Mouse (Mus musculus): ENCODE data around the gene Rad9a. TPM values are rescaled to one million over a fixed set of nuclear protein-coding genes. Genes with fewer than 3 reads are reported as not detected.
A peak's percentile ranks its signal among the peaks of the same experiment; 100 is the strongest.

The Rad9a gene
- total RNA-seq, 1 experiment from 2014 or later: 17.3 TPM

GRCm38 (mm10) chr19:4183689-4184088, 17.8 kb downstream of the Rad9a start:
- ATAC-seq (replicated peaks in 1 of 2; ENCODE audit: insufficient read depth in 1 of 2, low FRiP score in 2 of 2, low TSS enrichment in 1 of 2, low read depth in 1 of 2, poor library complexity in 2 of 2, severe bottlenecking in 2 of 2): no peak

- ATAC-seq (replicated peaks in 1 of 2; ENCODE audit: insufficient read depth in 1 of 2, low FRiP score in 2 of 2, low TSS enrichment in 1 of 2, low read depth in 1 of 2, poor library complexity in 2 of 2, severe bottlenecking in 2 of 2): peak; percentile 54 to 63; a peak in 3 of 4 replicates
Observed at GRCm38 (mm10) chr19:4181892-4182291, 19.6 kb downstream of the Rad9a start.

DNA sequence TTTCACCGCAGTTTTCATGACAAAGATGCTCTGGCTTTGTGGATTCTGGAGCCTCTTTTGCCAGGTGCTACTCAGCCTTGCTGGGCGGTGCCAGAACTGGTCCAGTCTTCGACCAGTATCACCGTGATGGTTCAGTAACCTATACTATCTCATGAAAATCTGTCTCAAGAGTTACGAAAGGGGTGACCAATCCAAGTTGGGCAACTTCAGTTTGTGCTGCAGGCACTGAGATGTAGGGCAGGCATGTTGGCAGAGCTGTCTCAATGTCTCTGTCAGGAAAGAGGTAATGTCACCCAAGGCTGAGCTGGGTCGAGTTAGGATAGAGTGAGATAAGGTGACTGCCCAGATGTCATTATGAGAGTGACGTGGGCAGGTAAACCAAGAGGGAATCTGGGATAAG, 21.1 kb downstream of the Rad9a start:
- ATAC-seq (replicated peaks in 1 of 2; ENCODE audit: insufficient read depth in 1 of 2, low FRiP score in 2 of 2, low TSS enrichment in 1 of 2, low read depth in 1 of 2, poor library complexity in 2 of 2, severe bottlenecking in 2 of 2): peak in 1 of 2 experiments; percentile 12; a peak in 1 of 4 replicates

GRCm38 (mm10) chr19:4175368-4175947, 26.0 kb downstream of the Rad9a start, which contains the start of gene Carns1:
TSS of gene Carns1 (minus strand) at chr19:4175479.
- no peak for ATAC-seq (replicated peaks in 1 of 2; ENCODE audit: insufficient read depth in 1 of 2, low FRiP score in 2 of 2, low TSS enrichment in 1 of 2, low read depth in 1 of 2, poor library complexity in 2 of 2, severe bottlenecking in 2 of 2)

- no peak for ATAC-seq (replicated peaks in 1 of 2; ENCODE audit: insufficient read depth in 1 of 2, low FRiP score in 2 of 2, low TSS enrichment in 1 of 2, low read depth in 1 of 2, poor library complexity in 2 of 2, severe bottlenecking in 2 of 2)
Observed at GRCm38 (mm10) chr19:4172925-4173324, 28.5 kb downstream of the Rad9a start.

GRCm38 (mm10) chr19:4171393-4172290, 29.8 kb downstream of the Rad9a start:
- peak; percentile 34 to 38 for ATAC-seq (replicated peaks in 1 of 2; ENCODE audit: insufficient read depth in 1 of 2, low FRiP score in 2 of 2, low TSS enrichment in 1 of 2, low read depth in 1 of 2, poor library complexity in 2 of 2, severe bottlenecking in 2 of 2)

- no peak for ATAC-seq (replicated peaks in 1 of 2; ENCODE audit: insufficient read depth in 1 of 2, low FRiP score in 2 of 2, low TSS enrichment in 1 of 2, low read depth in 1 of 2, poor library complexity in 2 of 2, severe bottlenecking in 2 of 2)
Observed at GRCm38 (mm10) chr19:4170723-4171392, 30.6 kb downstream of the Rad9a start.

- peak in 1 of 2 experiments; percentile 8; a peak in 1 of 4 replicates for ATAC-seq (replicated peaks in 1 of 2; ENCODE audit: insufficient read depth in 1 of 2, low FRiP score in 2 of 2, low TSS enrichment in 1 of 2, low read depth in 1 of 2, poor library complexity in 2 of 2, severe bottlenecking in 2 of 2)
Observed at GRCm38 (mm10) chr19:4169810-4170209, 31.7 kb downstream of the Rad9a start.

- ATAC-seq (replicated peaks in 1 of 2; ENCODE audit: insufficient read depth in 1 of 2, low FRiP score in 2 of 2, low TSS enrichment in 1 of 2, low read depth in 1 of 2, poor library complexity in 2 of 2, severe bottlenecking in 2 of 2): peak; percentile 91
Observed at GRCm38 (mm10) chr19:4169378-4169784, 32.1 kb downstream of the Rad9a start.

GRCm38 (mm10) chr19:4166678-4167476, 34.6 kb downstream of the Rad9a start:
- no peak for ATAC-seq (replicated peaks in 1 of 2; ENCODE audit: insufficient read depth in 1 of 2, low FRiP score in 2 of 2, low TSS enrichment in 1 of 2, low read depth in 1 of 2, poor library complexity in 2 of 2, severe bottlenecking in 2 of 2)

DNA sequence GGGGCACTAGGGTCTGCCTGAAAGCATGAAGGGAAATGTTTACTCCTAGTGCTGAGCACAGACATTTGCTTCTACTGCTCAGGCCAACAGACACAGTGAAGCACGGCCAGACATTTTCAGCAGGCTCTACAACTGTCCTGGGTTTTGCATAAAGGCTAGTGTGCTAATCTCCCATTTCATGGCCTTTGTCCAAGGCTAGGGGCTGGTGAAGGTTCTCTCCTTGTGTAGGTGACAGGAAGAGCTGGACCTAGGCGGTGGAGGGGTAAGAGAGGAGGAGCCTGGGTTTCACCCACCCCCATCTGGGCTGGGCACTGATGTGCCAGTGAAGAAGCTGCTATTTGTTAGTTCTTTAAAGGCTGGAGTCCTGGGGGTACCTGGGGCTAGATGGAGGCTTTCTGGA, 36.7 kb downstream of the Rad9a start:
- ATAC-seq (replicated peaks in 1 of 2; ENCODE audit: insufficient read depth in 1 of 2, low FRiP score in 2 of 2, low TSS enrichment in 1 of 2, low read depth in 1 of 2, poor library complexity in 2 of 2, severe bottlenecking in 2 of 2): no peak

- ATAC-seq (replicated peaks in 1 of 2; ENCODE audit: insufficient read depth in 1 of 2, low FRiP score in 2 of 2, low TSS enrichment in 1 of 2, low read depth in 1 of 2, poor library complexity in 2 of 2, severe bottlenecking in 2 of 2): no peak
Observed at GRCm38 (mm10) chr19:4164100-4164499, 37.4 kb downstream of the Rad9a start.

DNA sequence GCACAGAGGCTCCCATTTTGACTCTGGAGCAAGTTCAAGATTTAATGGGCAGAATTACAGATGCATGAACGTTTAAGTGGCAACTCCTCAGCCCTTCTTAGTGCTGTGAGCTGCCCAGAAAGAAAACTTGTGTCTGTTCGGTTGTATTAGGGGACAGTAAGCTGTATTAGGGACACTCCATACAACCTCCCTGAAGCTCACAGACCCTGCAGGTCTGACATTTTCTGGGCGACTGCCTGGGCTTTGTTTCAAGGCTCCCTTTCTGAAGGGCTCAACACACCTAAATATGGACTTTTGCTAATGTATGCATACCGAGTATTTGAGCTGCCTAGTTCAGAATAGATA, 37.9 kb downstream of the Rad9a start:
- ATAC-seq (replicated peaks in 1 of 2; ENCODE audit: insufficient read depth in 1 of 2, low FRiP score in 2 of 2, low TSS enrichment in 1 of 2, low read depth in 1 of 2, poor library complexity in 2 of 2, severe bottlenecking in 2 of 2): no peak

- peak; percentile 85 to 87 for ATAC-seq (replicated peaks in 1 of 2; ENCODE audit: insufficient read depth in 1 of 2, low FRiP score in 2 of 2, low TSS enrichment in 1 of 2, low read depth in 1 of 2, poor library complexity in 2 of 2, severe bottlenecking in 2 of 2)
Observed at GRCm38 (mm10) chr19:4162646-4163542, 38.6 kb downstream of the Rad9a start, which contains the start of gene Rps6kb2. TSS of gene Rps6kb2 (minus strand) at chr19:4163354.

DNA sequence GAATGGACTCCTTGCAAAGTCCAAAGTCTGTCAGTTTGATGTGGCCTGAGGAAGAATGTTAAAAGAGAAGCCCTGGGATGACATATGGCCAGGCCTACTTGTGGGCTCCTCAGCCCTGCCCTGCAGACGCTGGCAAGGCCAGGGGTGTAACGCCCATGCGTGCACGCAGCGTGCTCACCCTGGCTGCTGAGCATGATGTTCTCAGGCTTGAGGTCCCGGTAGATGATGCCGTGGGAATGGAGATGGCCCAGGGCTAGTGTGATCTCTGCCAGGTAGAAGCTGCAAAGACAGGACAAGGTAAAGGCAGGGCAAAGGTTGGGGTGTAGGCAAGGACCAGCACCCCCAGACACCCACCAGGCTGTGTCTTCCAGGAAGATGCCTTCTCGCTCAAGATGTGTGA, 42.4 kb downstream of the Rad9a start:
- ATAC-seq (replicated peaks in 1 of 2; ENCODE audit: insufficient read depth in 1 of 2, low FRiP score in 2 of 2, low TSS enrichment in 1 of 2, low read depth in 1 of 2, poor library complexity in 2 of 2, severe bottlenecking in 2 of 2): no peak

DNA sequence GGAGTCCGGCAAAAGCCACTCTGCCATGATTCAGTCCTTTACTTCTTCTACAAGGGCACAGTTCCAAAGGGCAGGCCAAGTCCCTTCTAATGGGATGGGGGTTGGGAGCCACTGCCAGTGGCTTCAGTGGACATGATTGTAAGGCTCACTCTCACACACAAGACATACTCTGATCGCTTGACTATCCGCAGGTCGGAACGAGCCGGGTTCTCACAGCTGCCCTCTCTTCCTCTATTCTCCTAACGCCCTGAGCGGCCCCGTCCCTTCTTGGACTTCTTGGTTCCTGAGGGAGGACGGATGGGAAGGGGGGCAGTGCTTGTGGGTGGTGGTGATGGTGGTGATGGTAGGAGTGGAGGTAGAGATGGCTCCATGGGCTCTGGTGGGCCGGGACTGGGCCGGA, 44.7 kb downstream of the Rad9a start:
- ATAC-seq (replicated peaks in 1 of 2; ENCODE audit: insufficient read depth in 1 of 2, low FRiP score in 2 of 2, low TSS enrichment in 1 of 2, low read depth in 1 of 2, poor library complexity in 2 of 2, severe bottlenecking in 2 of 2): no peak

Data from hematopoietic stem cell, adult 5-6 weeks (primary cell).